Mouse (Mus musculus) CH12F3 (cell line): Measurements from ENCODE around the gene Ddias.
"Not testable (repeated sequence)": the region's sequence is repeated elsewhere in the genome, so short reads cannot be mapped to it uniquely, and the experiment has no call there.

ENCODE experiments used
- in situ Hi-C: fragments of 300-500 bp; cut with MboI; formaldehyde crosslinking; loops from 2 replicates; pipeline ENCODE4 v1.14.3; 2020; ENCODE audit warnings: low sequenced_read_pairs

Gene Ddias

GRCm38 (mm10) chr7:92874116-92874675 lies at the start of gene Ddias, which contains the start of gene Prcp:
Gene Ddias (minus strand): TSS chr7:92874247.
Gene Prcp (plus strand): TSS chr7:92874470.
- in situ Hi-C loops = loop anchor here (25.0 kb wide), 1 partner anchor 762 kb away; no protein-coding TSS in a partner anchor

- in situ Hi-C loops = no loop called here
Measured at GRCm38 (mm10) chr7:92920857-92921172, 46.8 kb upstream of the Ddias start.

DNA sequence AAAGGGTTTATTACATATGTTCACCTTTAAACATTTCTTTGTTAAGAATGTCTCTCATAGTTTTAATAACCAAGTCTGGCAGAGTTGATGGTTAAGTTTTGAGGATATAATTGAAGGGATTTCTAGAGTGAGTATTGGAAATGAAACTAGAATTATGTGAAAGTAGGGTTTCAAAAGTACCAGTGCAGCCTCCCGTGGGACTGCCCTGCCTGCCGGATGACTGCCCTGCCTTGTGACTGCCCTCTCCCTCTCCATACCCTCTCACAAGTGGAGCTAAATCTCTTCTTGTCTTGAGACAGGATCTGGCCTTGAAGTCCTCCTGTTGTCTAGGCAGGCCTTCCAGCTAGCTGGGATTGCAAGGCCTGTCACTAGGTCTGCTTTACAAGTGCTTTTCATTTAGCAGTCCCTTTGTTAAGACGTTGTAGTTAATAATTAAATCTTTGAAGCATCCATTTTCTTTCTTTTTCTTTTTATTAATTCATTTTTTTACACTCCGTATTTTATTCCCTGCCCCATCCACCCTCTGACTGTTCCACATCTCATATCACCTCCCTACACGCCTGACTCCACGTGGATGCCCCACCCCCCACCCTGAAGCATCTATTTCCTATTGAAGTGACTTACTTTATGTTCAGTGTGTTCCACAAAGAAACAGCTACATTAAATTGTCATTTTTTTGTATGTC lies 46.3 kb upstream of the Ddias start:
- in situ Hi-C loops = no loop called here

DNA sequence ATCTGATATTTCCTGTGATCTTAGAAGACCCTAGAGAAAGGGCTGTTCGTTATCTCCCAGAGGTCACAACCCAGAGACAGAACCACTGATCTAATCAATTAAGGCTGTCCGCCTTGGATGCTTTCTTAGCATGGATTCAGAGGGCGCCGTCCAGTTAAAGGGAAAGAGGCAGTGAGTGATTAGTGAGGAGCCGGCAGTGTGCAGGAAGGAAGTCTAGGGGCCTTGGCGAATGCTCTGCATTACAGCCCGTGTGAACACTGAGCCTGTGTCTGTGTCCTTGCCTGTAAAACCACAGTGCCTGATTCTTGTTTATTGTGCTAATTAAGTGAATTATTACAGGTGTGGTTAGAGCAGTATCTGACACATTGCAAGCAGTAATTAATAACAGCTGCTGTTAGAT lies 30.2 kb upstream of the Ddias start:
- in situ Hi-C loops = not testable (repeated sequence)

DNA sequence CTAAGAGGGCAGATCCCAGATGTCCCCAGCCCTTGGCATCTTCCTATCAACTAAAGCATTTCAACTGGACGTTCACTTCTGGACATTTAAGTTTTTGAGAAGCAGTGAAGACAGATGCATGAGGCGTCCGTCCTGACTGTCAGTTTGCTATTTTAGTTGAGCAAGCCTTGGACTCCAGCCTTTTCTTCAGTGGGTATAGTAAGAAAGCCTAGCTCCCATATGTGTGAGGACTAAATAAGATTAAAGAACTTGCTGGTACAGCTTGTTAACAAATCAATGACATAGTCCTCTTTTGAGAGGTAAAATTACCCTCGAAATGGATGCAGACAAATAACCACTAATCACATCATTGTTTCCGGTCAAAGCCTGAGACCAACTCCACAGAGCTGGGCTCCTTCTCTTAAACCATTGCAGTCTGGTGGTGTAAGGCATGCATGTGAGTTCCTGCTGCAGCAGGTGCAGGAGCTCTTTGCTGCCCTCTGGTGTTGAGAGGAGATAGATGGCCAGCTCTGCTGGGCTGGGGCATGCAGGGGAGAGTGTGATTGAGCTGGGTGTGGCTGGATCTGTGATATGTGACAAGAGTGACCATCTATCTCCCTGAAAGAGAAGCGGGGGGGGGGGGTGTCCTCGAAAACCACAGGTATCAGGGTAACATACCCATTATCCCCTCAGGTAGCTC lies 29.5 kb upstream of the Ddias start:
- in situ Hi-C loops = no loop called here

- in situ Hi-C loops = no loop called here
Measured at GRCm38 (mm10) chr7:92897021-92897420, 23.0 kb upstream of the Ddias start.

- in situ Hi-C loops = no loop called here
Measured at GRCm38 (mm10) chr7:92896036-92896435, 22.0 kb upstream of the Ddias start.

GRCm38 (mm10) chr7:92893478-92893877 lies 19.4 kb upstream of the Ddias start:
- in situ Hi-C loops = no loop called here

DNA sequence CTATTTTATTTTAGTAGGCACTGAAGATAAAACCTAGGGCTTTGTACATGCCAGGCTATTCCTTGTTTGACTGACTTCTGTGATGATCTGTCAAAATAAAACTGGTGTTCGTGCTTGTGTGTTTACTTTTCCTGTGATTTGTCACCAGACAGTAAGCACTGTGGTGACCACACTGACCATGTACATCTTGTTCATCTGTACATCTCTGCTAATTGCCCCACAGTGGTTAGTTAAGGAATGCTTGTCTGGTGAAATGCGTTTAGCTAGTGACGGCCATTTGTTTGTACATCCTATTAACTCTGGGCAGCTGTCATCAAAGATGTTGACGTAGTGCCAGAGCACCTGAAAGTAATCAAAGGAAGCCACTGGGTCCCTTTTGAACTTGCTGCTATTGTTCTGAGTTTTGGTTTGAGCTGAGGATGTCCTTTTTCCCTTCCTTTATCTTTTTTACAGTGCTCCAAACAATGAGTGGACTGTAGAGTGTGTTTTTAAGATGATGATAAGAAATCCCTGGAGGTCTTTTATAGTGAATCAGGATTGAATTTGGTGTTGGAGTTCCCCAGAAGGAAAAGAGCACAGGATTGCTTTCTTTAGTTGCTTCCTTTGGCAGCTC lies 16.7 kb upstream of the Ddias start:
- in situ Hi-C loops = no loop called here

DNA sequence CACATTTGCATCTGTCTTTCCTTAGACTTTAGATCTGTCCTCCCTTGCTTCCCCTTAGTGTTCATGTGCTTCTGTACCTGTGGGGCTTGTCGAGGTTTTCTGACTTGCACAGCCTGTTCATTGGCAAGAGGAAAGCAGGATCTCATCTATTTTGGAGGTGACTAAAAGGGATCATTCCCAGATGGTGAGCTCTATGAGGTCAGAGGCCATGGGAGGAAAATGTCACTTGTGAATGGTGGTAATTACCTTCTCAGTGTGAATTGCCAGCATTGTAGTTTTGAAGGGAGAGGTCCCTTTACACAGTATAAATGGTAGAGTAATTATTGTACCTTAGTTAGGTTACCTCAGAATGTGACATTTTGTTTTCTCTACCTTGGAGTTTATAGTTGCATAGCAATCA lies 16.2 kb upstream of the Ddias start:
- in situ Hi-C loops = no loop called here

GRCm38 (mm10) chr7:92887230-92887629 lies 13.2 kb upstream of the Ddias start:
- in situ Hi-C loops = no loop called here

- in situ Hi-C loops = no loop called here
Measured at GRCm38 (mm10) chr7:92886801-92887200, 12.8 kb upstream of the Ddias start.

DNA sequence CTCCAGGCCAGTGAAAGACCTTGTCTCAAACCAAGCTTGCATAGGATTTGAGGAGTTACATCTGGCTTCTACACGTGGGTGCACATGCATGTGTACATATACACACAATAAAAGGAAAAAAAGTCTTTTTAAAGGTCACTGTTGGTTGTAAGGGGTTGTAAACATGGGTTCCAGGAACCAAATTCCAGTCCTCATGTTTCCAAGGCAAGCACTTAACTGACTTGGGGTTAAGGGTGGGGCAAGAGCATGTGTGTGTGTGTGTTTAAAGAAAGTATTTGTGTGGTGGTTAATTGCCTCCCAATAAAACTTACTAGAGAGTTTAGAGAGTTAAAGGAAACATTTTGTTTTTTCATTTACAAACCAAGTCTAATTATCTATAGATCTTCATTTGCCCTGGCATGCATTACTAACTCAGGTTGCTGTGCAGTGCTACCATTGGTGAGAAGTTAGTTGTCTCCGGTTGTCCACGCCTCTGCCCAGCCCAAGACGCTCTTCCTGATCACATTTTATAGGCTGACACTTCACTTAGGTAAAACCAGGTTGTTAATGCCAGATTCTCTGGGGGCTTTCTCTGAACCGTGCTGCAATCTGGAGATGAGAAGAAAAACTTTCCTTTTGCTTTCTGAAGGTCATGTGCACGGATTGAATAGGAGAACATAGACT lies 11.1 kb upstream of the Ddias start:
- in situ Hi-C loops = no loop called here

DNA sequence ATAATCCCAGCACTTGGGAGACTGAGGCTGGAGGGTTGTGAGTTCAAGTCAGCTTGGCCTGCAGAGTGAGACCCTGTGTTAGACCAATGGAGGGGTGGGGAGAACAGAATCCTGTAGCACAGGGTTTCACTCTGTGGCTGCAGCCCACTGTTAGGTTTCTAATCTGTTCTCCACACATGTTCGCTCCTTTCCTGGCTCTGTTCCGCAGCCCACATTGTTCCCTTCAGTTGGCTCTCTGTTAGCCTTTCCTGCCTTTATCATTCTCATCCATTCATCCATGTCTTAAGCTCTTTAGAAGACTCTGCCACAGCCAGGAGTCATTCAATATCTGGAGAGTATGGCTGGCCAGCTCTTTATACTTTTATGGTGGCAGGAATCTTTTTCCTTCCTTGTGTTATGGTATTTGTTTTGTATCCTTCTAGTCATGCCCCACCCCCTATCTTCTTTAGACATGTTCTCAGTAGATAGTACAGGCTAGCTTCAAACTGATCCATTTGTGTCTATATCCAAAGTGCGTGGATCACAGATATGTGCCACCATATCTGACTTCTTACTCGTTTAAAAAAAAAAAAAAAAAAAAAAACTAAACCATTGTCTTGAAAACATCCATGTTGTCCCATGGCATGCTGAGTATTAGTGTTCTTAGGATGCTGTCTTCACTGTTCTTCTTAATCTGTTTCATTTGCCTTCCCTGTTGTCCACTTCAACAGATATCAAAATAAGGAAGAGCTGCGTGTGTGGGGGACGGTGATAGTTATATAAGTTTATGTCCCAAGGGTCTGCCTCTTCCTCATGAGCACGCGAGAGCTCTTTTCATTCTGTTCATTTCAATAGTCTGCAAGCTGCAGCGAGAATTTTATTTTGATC lies 10.0 kb upstream of the Ddias start:
- in situ Hi-C loops = no loop called here

GRCm38 (mm10) chr7:92878575-92879285 lies 4.7 kb upstream of the Ddias start:
- in situ Hi-C loops = no loop called here

- in situ Hi-C loops = no loop called here
Measured at GRCm38 (mm10) chr7:92876538-92876937, 2.5 kb upstream of the Ddias start.

DNA sequence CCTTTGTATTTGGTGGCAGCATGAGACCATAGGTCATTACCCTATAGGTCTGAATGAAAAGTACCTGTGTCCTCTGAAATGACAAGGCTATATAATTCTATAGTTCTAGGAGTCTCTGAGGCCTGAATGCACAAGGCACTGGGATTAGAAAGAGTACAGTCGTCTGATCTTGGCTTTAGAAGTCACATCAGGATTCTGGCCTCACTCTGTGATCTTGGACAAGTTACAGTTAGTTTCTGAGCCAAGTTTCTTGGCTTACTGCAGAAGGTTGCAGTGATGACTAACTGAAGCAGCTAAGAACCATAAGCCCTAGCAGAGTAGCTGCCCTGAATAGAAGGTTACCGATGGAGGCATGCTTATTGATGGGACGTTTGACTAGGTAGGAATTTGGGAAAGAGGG lies 2.0 kb upstream of the Ddias start:
- in situ Hi-C loops = no loop called here

GRCm38 (mm10) chr7:92874761-92875408 lies 838 bp upstream of the Ddias start:
- in situ Hi-C loops = loop anchor here (25.0 kb wide), 1 partner anchor 763 kb away; no protein-coding TSS in a partner anchor

DNA sequence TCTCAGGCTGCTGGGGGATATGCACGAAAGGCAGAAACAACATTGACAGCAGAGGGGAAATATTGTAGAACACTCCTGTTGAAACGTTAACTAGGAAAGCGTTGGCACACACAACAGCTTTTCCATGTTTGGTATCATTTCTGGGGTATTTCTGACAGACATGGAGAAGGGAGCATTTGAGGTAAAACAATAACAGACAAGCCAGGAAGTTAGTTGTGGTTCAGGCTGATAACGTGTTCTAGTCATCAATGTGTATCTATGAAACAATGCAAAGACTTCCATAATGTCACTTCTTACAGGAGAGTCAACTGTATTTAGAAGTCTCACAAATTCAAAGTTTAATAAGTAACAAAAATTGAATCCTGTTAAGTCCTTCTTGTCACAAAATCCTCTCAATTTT lies 2.5 kb downstream of the Ddias start:
- in situ Hi-C loops = loop anchor here (25.0 kb wide), 1 partner anchor 759 kb away; no protein-coding TSS in a partner anchor
